Mouse (Mus musculus): ENCODE results near the gene Gm37240. TPM values are rescaled to one million over a fixed set of nuclear protein-coding genes. Genes with fewer than 3 reads are reported as not detected.
"Not testable (repeated sequence)": the region's sequence is repeated elsewhere in the genome, so short reads cannot be mapped to it uniquely, and the experiment has no call there.

Gm37240 gene
- polyA plus RNA-seq, 1 experiment: not detected

DNA sequence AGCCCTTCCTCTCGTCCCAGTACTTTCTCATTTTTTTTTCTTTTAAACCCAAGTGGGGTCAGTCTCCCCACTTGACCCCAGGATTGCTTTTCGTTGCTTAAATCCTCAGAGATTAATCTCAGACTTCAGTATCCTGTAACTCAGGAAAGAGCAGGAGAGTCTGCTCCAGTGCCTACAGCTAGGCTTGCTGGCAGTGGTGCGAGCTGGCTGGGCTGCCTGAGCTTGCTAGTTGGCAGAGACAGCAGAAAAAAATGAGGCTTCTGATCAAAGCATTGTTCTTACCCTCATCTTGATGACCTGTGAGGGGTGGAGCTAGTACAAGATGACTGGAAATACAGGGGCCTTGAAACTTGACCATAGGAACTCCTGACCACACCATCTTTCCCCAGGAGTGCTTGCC lies 292.9 kb downstream of the Gm37240 start:
- Histone ChIP-seq H3K4me3 (ENCODE audit: insufficient read depth, low read depth, low read length) (no peak overlapping the region), H3K4me1 (ENCODE audit: control insufficient read depth, insufficient read depth, insufficient read length, low read length) (no peaks in the 10 kb centered on the region), H3K27ac (replicated peaks; ENCODE audit: low read depth, low read length) (no peak overlapping the region)

DNA sequence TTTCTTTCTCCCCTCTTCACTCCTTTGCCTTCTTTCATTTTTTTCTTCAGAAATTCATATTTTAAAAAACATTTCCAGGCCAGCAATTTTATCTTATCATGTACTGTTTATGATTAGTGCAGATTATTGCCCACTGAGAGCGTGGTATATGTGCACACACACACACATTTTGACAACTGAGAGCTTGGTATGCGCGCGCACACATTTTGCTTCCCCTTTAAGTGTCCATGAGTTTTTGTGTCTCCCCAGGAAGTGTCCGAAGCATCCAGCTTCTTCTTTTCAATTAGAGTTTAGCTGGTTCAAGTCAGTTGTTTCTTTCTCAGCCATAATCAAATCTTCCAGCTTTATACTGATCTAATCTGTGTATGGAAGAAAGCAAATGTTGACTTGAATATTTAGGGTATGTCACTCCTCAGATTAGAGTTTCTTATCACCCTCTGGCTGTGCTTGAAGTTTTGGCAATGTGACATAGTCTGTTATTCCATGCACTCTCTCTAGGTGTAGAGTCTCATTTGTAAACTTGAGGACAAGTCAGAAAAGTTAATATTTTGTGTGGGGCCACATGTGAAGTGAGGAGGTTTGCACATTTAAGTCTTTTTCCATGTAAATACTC lies 294.6 kb downstream of the Gm37240 start:
- no peaks in the 10 kb centered on the region for H3K4me1 ChIP-seq (ENCODE audit: control insufficient read depth, insufficient read depth, insufficient read length, low read length)
- no peak overlapping the region for H3K27ac ChIP-seq (replicated peaks; ENCODE audit: low read depth, low read length)
- no peak overlapping the region for H3K4me3 ChIP-seq (ENCODE audit: insufficient read depth, low read depth, low read length)

DNA sequence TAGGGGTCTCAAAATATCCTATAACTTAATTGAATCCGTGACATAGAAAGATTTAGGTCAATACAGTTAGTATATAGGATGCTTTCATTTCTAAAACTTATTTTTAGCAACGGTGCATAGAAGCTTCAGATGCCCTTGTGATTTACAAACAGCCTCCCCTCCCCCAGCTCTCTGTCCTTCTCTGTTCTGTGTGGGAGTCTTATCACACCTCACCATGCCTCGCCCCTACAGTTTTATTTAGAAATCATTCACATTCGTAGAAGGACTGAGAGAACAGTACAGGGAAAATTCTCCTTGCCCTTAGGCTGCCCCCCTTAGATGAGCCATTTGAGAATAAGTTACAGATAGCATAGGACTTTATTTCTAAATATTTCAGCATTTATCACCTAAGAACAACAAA lies 295.3 kb downstream of the Gm37240 start:
- Histone ChIP-seq H3K4me3 (ENCODE audit: insufficient read depth, low read depth, low read length) (no peak overlapping the region), H3K27ac (replicated peaks; ENCODE audit: low read depth, low read length) (no peak overlapping the region), H3K4me1 (ENCODE audit: control insufficient read depth, insufficient read depth, insufficient read length, low read length) (no peaks in the 10 kb centered on the region)

DNA sequence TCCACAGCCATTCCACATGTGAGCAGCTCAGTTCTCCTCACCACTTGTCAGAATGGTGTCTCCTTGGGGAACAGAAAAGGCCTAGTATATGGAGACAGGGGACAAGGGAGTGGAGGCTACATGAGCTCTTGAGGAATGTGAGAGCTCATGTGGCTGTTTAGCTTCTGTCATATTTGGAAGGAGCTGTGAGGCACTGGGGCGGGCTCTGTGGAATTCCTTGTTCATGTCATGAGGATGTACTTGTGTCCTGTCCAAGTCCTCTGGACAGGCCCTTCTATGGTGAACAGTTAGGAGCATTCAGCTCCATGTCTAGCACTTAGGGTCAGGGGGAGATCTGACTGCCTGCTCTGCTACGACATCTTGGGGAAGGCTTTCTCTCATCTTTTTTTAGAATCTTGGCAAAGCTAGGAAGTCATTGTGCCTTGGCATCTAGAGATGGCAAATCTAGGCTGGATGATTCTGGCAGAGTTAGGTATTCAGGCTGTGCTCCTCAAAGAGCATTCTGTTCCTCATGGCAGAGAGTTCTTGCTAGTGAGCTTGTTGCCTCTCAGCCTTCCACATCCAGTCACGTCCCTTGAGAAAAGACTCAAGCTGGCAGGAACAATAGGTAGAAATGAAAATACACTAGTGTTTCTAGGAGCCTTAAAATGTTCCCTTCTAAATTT lies 297.1 kb downstream of the Gm37240 start:
- no peaks in the 10 kb centered on the region for H3K4me1 ChIP-seq (ENCODE audit: control insufficient read depth, insufficient read depth, insufficient read length, low read length)
- no peak overlapping the region for H3K27ac ChIP-seq (replicated peaks; ENCODE audit: low read depth, low read length)
- no peak overlapping the region for H3K4me3 ChIP-seq (ENCODE audit: insufficient read depth, low read depth, low read length)

DNA sequence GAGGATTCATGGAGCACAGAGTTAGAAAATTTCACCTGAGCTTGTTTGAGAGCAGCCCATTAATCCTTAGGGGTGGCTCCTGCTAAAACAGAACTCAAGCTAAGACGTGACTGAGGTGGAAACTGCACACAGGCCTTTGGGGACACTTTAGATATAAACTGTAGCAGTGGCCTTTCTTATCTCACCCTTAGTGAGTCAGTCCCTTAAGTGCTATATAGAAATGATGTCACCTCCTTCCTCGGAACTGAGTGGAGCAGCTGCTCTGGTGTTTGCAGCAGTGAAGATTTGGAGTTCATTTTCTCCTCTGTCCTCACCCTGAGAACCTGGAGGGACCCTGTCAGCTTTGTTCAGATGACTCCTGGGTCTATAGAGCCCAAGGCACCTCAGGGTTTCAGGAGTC lies 298.6 kb downstream of the Gm37240 start:
- H3K4me3 ChIP-seq (ENCODE audit: insufficient read depth, low read depth, low read length): no peak overlapping the region
- no peaks in the 10 kb centered on the region for H3K4me1 ChIP-seq (ENCODE audit: control insufficient read depth, insufficient read depth, insufficient read length, low read length)
- no peak overlapping the region for H3K27ac ChIP-seq (replicated peaks; ENCODE audit: low read depth, low read length)

DNA sequence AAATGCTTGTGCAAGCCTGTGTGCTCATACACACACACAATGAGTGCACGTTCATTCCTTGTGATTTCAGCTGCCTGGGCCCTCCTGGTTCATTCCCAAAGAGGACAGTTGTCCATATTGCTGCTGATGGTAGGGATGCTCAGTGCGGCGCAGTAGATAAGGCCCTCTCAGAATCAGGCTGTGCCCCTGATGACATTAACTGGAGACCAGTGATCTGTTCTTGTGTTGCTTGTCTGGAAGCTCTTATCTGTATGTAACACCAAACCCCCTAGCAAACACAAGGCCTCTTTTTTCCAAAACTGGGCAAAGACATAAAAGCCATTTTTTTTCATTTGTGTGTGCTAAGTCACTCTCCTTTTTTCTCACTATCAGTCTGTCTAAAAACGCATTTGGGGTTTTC lies 302.4 kb downstream of the Gm37240 start:
- Histone ChIP-seq H3K27ac (replicated peaks; ENCODE audit: low read depth, low read length) (no peak overlapping the region), H3K4me1 (ENCODE audit: control insufficient read depth, insufficient read depth, insufficient read length, low read length) (no peaks in the 10 kb centered on the region), H3K4me3 (ENCODE audit: insufficient read depth, low read depth, low read length) (no peak overlapping the region)

DNA sequence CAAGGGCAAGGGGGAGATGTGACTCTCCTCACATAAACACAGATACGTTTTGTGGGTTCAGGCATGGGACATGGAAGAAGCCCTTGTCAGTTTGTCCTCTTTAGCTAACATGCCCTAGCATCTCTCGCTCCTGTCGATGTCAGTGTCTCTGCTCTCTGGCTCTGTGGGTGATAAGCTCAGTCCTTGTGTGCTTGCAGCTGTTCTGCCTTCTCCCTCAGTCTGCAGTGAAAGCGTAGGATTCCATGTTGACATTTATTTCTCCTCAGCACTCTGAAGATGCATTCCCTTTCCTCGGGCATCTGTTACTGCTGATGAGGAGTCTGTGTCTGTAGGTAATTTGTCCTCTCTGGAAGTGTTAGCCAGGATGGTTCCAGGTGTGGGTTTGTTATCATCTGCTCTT lies 304.1 kb downstream of the Gm37240 start:
- no peaks in the 10 kb centered on the region for H3K4me1 ChIP-seq (ENCODE audit: control insufficient read depth, insufficient read depth, insufficient read length, low read length)
- no peak overlapping the region for H3K4me3 ChIP-seq (ENCODE audit: insufficient read depth, low read depth, low read length)
- no peak overlapping the region for H3K27ac ChIP-seq (replicated peaks; ENCODE audit: low read depth, low read length)

DNA sequence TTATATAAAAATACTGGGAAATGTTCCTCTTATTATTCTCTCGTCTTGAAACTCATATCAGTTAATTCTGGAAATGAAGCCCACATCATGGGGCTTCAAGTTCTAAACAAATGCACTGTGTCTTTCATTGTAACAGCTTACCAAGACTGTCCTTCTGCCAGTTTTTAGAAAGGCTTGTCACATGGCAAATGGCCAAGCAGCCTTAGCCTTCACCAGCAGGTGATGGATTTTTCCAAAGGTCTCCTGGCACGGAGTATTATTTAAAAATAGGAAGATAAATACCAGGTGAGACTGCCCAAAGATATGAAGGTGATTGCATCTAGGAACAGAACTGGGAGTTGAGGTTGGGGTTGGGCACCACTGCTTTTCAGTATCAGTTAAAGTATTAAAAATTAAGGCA lies 304.6 kb downstream of the Gm37240 start:
- Histone ChIP-seq H3K4me3 (ENCODE audit: insufficient read depth, low read depth, low read length) (no peak overlapping the region), H3K27ac (replicated peaks; ENCODE audit: low read depth, low read length) (no peak overlapping the region), H3K4me1 (ENCODE audit: control insufficient read depth, insufficient read depth, insufficient read length, low read length) (no peaks in the 10 kb centered on the region)

DNA sequence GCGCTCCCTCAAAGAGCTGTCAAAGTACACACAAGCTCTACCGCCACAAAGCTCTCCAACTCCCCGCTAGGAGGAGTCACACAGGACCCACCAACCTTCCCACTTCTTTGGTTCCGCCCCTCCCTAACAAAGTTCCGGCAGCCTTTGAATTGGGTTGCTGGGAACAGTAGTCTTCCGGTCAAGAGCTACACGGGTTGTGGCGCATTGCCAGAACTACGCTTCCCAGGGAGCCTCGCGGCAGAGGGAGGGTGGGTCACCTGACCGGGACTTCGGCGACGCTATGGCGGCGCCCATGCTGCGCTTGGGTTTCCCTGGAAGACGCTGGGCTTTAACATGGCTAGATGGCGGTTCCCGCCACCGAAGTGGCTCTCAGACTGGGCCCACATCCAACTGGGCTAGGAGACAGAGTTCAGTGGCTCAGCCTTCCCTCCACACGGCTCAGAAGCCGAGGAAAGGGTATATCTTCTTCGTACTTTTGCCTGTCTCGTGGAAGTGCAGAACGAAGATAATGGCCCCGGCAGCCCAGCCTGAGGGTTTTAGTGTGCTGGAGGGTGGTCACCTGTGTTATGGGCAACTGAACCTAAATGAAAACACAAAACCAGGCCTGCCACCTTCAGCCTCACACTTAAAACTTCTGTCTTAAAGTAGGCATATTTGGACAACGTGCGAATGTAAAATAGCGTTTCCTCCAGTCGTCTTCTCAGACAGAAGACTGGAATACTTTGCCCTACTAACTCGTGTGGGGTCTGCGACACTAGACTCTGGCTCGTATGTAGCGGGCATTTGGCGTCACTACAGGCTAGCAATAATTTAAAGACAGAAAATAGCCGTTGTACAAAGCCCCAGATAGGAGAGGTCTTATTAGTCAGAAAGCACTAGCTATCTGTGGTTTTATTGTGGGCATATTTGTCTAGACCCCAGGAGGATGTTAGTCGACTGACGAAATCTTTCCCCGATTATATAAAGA lies 313.2 kb downstream of the Gm37240 start, which contains the start of gene Gatb:
Gatb (plus strand) TSS at position 256 of the 967 bp plus-strand sequence.
- H3K4me3 ChIP-seq (ENCODE audit: insufficient read depth, low read depth, low read length): peak within 1 kb of the TSS; percentile 64
- H3K27ac ChIP-seq (replicated peaks; ENCODE audit: low read depth, low read length): peak within 1 kb of the TSS; percentile 81
- no peaks in the 10 kb centered on the region; the same call in 1 of the 2 replicates for H3K4me1 ChIP-seq (ENCODE audit: control insufficient read depth, insufficient read depth, insufficient read length, low read length)

DNA sequence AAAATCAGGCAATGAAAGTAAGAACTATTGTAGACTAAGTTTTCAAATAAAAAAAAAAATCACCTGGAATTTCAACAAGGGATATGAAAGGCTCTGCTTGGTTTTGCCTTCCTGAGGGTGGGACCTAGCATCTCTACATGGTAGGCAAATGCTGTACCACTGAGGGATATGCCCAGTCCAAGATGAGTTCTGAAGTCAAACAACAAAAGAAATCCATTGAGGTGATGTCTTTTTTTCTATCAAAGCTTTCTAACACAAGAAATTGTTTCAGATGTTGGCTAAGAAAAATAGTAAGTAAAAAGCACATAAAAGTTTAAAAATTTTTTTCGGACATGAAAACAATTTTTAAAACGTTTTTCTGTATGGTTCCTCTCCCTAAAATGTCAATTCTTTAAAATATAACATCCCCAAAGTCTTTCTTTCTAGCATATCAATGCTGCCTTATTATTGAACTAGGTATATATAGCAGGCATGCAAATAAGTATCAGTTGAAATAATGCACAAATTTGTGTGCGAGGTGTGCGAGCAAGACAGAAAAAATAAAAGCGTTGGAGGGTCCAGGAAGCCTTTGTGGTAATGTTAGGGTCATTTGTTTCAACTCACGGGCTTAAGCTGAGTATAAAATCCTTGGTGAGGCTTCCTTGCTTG lies 314.0 kb downstream of the Gm37240 start:
- H3K27ac ChIP-seq (replicated peaks; ENCODE audit: low read depth, low read length): no peak overlapping the region
- H3K4me1 ChIP-seq (ENCODE audit: control insufficient read depth, insufficient read depth, insufficient read length, low read length): no peaks in the 10 kb centered on the region; the same call in 1 of the 2 replicates
- peak overlapping the region; percentile 57 for H3K4me3 ChIP-seq (ENCODE audit: insufficient read depth, low read depth, low read length)

DNA sequence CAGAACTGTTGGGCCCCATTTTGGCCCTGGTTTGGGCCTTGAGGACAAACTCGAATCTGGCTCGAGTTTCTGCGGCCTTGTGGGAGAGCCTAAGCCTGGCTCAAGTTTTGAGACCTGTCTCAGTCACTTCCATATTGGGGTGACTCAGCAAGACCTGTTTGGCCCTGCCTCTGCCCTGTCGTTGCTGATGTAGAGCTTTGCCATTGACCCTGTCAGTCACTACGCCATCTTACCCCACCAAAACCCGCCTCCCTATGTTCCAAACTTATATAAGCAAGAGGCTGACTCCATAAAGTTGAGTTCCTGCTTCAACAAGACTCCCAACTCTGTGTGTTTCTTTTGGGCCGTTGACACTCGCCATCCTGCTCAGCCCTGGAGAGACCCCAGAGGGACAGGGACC lies 314.8 kb downstream of the Gm37240 start:
- not testable (repeated sequence) for H3K27ac ChIP-seq (replicated peaks; ENCODE audit: low read depth, low read length); H3K4me3 ChIP-seq (ENCODE audit: insufficient read depth, low read depth, low read length); H3K4me1 ChIP-seq (ENCODE audit: control insufficient read depth, insufficient read depth, insufficient read length, low read length)

DNA sequence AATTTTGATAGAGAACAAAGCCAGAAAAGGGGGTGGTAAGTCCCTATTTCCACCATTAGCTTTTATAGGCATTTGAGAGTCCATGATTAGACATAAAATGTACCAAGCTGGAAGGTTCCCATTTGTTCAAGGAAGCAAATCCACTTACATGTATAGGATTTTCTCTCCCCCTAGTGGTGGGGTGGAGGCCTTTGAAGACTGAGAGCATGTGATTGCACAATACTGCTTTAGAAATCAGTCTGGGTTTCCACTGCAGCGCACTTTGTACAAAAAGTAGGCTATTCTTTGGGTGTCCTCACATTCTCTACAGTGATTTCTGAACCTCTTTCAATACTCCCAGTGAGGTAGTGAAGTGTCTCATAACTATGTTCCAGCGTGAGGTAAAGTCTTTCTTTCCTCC lies 316.0 kb downstream of the Gm37240 start:
- Histone ChIP-seq H3K4me1 (ENCODE audit: control insufficient read depth, insufficient read depth, insufficient read length, low read length) (no peaks in the 10 kb centered on the region; the same call in 1 of the 2 replicates), H3K4me3 (ENCODE audit: insufficient read depth, low read depth, low read length) (no peak overlapping the region), H3K27ac (replicated peaks; ENCODE audit: low read depth, low read length) (no peak overlapping the region)

DNA sequence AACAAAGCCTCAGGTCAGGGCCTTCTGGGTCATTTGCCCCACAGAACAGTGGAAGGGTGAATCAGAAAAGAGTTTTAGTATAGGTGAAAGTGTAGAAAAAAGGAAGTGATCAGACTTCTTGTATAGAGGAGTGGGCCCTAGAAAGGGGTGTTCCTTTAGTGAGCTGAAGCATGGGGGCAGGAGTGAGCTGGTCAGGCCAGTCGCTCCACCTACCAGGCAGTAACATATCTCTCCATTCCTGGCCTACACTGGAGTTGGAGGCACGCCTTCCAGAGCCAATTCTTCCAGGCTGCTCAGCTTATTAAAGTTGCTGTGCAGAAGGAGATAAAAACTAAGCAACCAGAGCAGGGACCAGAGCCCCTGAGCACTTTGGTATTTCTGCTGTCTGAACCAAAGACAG lies 322.7 kb downstream of the Gm37240 start:
- H3K4me3 ChIP-seq (ENCODE audit: insufficient read depth, low read depth, low read length): no peak overlapping the region
- H3K4me1 ChIP-seq (ENCODE audit: control insufficient read depth, insufficient read depth, insufficient read length, low read length): no peaks in the 10 kb centered on the region
- no peak overlapping the region for H3K27ac ChIP-seq (replicated peaks; ENCODE audit: low read depth, low read length)

DNA sequence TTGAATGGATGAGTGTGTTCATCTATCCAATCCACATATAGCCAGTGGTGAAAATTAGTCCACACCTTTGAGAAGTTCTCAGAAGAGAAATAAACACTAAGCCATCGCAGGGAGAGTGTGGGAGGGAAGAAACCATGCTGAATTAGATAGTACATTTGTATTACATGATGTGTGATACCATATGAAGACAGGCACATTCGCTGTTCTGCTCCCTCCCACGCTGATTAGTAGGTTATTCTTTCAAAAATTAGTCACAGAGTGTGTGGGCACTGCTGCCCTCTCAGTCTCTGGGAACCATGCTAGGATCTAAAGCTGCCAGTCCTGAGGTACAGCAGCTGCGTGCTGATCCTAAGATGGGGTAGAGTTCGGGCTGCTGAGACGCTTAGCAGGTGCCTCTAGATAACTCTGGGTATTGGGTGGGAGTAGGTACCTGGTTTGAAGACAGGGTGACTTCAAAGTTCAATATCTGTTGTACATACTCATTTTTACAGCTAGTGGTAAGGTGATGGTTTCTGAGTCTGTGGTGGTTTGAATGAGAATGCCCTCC lies 333.5 kb downstream of the Gm37240 start:
- H3K4me1 ChIP-seq (ENCODE audit: control insufficient read depth, insufficient read depth, insufficient read length, low read length): no peaks in the 10 kb centered on the region
- no peak overlapping the region for H3K4me3 ChIP-seq (ENCODE audit: insufficient read depth, low read depth, low read length)
- H3K27ac ChIP-seq (replicated peaks; ENCODE audit: low read depth, low read length): no peak overlapping the region

DNA sequence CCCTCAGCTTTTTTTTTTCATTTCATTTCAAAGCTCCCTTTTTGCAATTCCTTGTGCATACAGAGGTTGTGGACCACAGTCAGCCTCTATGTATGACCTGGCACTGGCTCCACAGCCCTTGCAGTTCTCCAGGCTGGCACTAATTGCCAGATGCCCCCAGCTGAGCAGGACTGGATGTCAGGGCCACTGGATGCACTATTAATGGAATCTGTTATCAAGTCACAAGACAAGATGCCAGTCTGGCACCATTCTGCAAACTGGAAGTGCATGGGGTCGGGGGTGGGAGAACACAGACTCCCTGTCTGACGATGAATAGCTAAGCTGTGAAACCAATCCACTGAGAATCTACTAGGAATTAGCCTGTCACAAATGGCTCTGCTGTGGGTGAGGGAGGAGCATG lies 336.0 kb downstream of the Gm37240 start:
- no peaks in the 10 kb centered on the region for H3K4me1 ChIP-seq (ENCODE audit: control insufficient read depth, insufficient read depth, insufficient read length, low read length)
- H3K27ac ChIP-seq (replicated peaks; ENCODE audit: low read depth, low read length): no peak overlapping the region
- no peak overlapping the region for H3K4me3 ChIP-seq (ENCODE audit: insufficient read depth, low read depth, low read length)
